Mouse (Mus musculus): ENCODE measurements around the gene 9530068E07Rik.

DNA sequence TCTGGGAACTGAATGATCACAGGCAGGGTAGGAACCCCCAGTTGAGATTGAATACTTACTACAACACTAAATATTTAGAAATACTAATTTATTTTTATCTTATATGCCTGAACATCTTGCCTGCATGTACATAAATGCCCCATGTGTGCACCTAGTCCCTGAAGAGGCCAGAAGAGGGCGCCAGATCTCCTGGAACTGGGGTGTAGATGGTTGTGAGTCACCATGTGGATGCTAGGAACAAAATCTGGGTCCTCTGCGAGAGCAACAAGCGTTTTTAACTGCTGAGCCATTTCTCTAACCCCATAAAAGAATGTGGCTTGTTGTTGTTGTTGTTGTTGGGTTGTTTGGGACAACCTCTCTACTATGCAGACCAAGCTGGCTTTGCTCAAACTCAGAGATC, 47.5 kb upstream of the 9530068E07Rik start:
- no peak for TF ChIP-seq EP300 (IDR thresholded peaks at IDR 0.05)
- TF ChIP-seq CTCF (IDR thresholded peaks at IDR 0.05), result peak; percentile 44
